23 mouse cellular contexts compared by ENCODE assay signal in the genomic region with DNA sequence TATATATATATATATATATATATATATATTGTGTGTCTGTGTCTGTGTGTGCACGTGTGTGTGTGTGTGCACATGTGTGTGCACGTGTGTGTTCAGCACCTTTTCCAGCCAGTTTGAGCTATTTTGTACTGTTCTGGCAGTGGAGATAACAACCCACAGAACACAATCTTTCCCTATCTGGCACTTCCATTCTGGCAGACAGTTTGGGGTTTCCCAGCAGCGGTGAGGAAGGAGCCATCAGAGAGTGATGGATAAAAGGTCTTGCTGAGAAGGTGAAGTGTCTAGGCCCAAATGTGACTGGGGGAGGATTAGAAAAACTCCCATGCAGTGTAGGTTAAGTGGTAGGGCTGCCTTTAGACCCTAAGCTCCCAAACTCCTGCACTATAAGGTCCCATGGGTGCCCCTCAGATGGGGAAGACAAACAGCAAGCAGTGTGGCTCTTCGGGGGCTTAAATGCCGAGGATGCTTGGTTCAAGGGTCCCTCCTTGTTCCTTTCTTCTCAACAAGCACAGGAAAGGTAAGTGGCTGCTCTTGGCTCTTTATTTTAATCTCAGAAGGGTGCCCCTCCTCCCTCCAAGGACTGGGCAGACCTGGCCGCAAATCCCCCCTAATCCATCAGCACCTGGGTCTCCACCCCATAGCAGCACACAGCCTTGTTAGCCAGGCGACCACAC. TPM values are rescaled to one million over a fixed set of nuclear protein-coding genes. Genes with fewer than 3 reads are reported as not detected.
"Had no signal": no experiment of that assay in that cellular context is flagged by ENCODE, and none has a peak within 500 bp of the region (broad histone marks: within the 10 kb centered on the region; RNA-seq: fewer than 3 reads in every experiment).

Gene Rcvrn, plus strand, starts transcription at position 624 of the 674 bp plus-strand sequence.

- H3K27ac ChIP-seq: kidney, embryonic 15.5 days; left cerebral cortex, adult 2 months; liver, embryonic 13.5 days; lung, embryonic 15.5 days; stomach, embryonic 15.5 days had no signal

- H3K9ac ChIP-seq: kidney, embryonic 15.5 days; liver, embryonic 13.5 days; lung, embryonic 15.5 days; stomach, embryonic 15.5 days had no signal

- DNase-seq: kidney, adult 2 months; kidney, postnatal 10 days; kidney, postnatal 36 days; layer of hippocampus, postnatal 36 days; liver, embryonic 13.5 days; lung, adult 18-20 months; lung, postnatal 10 days; lung, postnatal 4 days; midbrain, embryonic 14.5 days; right cerebral cortex, postnatal 25 days; spleen, adult 18-20 months; thymus, adult 2 months; thymus, postnatal 25 days had no signal

- H3K27me3 ChIP-seq: kidney, embryonic 15.5 days; liver, embryonic 13.5 days; lung, embryonic 15.5 days; stomach, embryonic 15.5 days had no signal

- H3K4me3 ChIP-seq: kidney, embryonic 15.5 days; left cerebral cortex, adult 2 months; liver, embryonic 13.5 days; lung, embryonic 15.5 days; stomach, embryonic 15.5 days had no signal

- H3K36me3 ChIP-seq: kidney, embryonic 15.5 days; liver, embryonic 13.5 days; lung, embryonic 15.5 days; stomach, embryonic 15.5 days had no signal

- ATAC-seq: intestine, postnatal 0 days had no signal

- H3K4me1 ChIP-seq: kidney, embryonic 15.5 days; liver, embryonic 13.5 days; lung, embryonic 15.5 days; stomach, embryonic 15.5 days had no signal

- H3K9me3 ChIP-seq: kidney, embryonic 15.5 days; liver, embryonic 13.5 days; lung, embryonic 15.5 days; stomach, embryonic 15.5 days had no signal

- H3K4me2 ChIP-seq: kidney, embryonic 15.5 days; liver, embryonic 13.5 days; lung, embryonic 15.5 days; stomach, embryonic 15.5 days had no signal

RNA-seq across cellular contexts. Expression of gene Rcvrn, which starts in this region (rescaled TPM):
- total RNA-seq: midbrain, postnatal 0 days had no signal
- polyA plus RNA-seq: intestine, embryonic 14.5 days; intestine, postnatal 0 days; kidney, embryonic 15.5 days; limb, embryonic 11.5 days; liver, embryonic 13.5 days; lung, embryonic 15.5 days; midbrain, embryonic 14.5 days; midbrain, postnatal 0 days; neural tube, embryonic 11.5 days; neural tube, embryonic 14.5 days; stomach, embryonic 15.5 days had no signal
